Mouse (Mus musculus) lung, postnatal 0 days (tissue): ENCODE data around the gene Osbp2. TPM values are rescaled to one million over a fixed set of nuclear protein-coding genes. Genes with fewer than 3 reads are reported as not detected.

Experiments
- ATAC-seq: fragments of 200-750 bp; cut with Nextera tagmentation; 2 replicates; pipeline ENCODE4 v1.8.0; 2017; ENCODE audit warnings: moderate library complexity
- DNase-seq: peaks from one replicate; pipeline ENCODE4 v3.0.0-alpha.2; 2016; ENCODE audit warnings: low spot score
- H3K27ac ChIP-seq: fragments of 300-500 bp; sonication (generic); 2 replicates; pipeline ENCODE4 v1.5.1; 2014; ENCODE audit warnings: antibody characterized with exemption, mild to moderate bottlenecking, low read length, mixed read lengths
- H3K27me3 ChIP-seq: fragments of 300-500 bp; sonication (generic); replicated peaks from 2 replicates; pipeline ENCODE4 v1.6.1; 2014; ENCODE audit warnings: low read length, mixed read lengths; ENCODE audit not compliant: insufficient read depth
- H3K36me3 ChIP-seq: fragments of 300-500 bp; sonication (generic); 2 replicates; pipeline ENCODE4 v1.6.1; 2014; ENCODE audit warnings: low read length, mixed read lengths; ENCODE audit not compliant: insufficient read depth
- H3K4me1 ChIP-seq: fragments of 300-500 bp; sonication (generic); 2 replicates; pipeline ENCODE4 v1.6.1; 2014; ENCODE audit warnings: antibody characterized with exemption, low read depth, low read length, mixed read lengths; ENCODE audit not compliant: insufficient read depth
- H3K4me2 ChIP-seq: fragments of 300-500 bp; sonication (generic); replicated peaks from 2 replicates; pipeline ENCODE4 v1.6.1; 2014; ENCODE audit warnings: low read depth, mild to moderate bottlenecking, low read length, moderate library complexity, mixed read lengths
- H3K4me3 ChIP-seq: fragments of 300-500 bp; sonication (generic); 2 replicates; pipeline ENCODE4 v1.5.1; 2014; ENCODE audit warnings: low read depth, low read length
- H3K9ac ChIP-seq: fragments of 300-500 bp; sonication (generic); replicated peaks from 2 replicates; pipeline ENCODE4 v1.6.1; 2014; ENCODE audit warnings: low read depth, mild to moderate bottlenecking
- H3K9me3 ChIP-seq: fragments of 300-500 bp; sonication (generic); 2 replicates; pipeline ENCODE4 v1.6.1; 2016; ENCODE audit warnings: low read length, mixed read lengths
- CTCF ChIP-seq: IDR thresholded peaks from 2 replicates; pipeline ENCODE4 v1.5.1; 2016; ENCODE audit warnings: antibody characterized with exemption, mild to moderate bottlenecking
- EP300 ChIP-seq: IDR thresholded peaks from 2 replicates; pipeline ENCODE4 v1.6.1; 2016; ENCODE audit warnings: antibody characterized with exemption, mild to moderate bottlenecking, control low read depth
- WGBS: fragments of 180-500 bp; shearing (Covaris S2); extraction: QIAGEN DNeasy Blood & Tissue Kit; methylation state at CpG from one replicate; pipeline ENCODE4 v1.1.7; 2014; 5-methylcytosine and 5-hydroxymethylcytosine counted together
- polyA plus RNA-seq: library from polyadenylated mRNA; unstranded; fragments of >200 nt; fragmentation: Nextera tagmentation; extraction: Ambion mirVana; gene quantifications from 2 replicates; pipeline ENCODE4 v1.2.1, GENCODE M21; 2015

Gene Osbp2
- polyA plus RNA-seq, 1 experiment from 2014 or later = 0.17 TPM

GRCm38 (mm10) chr11:3697441-3697840 is 166.3 kb downstream of the Osbp2 start:
- H3K9me3 ChIP-seq = no peaks in the 10 kb centered on the region
- peak; percentile 16 for DNase-seq
- no peak overlapping the region for H3K9ac ChIP-seq
- no peak overlapping the region for H3K27ac ChIP-seq
- H3K4me1 ChIP-seq = no peaks in the 10 kb centered on the region
- H3K36me3 ChIP-seq = no peaks in the 10 kb centered on the region
- H3K4me2 ChIP-seq = no peak overlapping the region
- no peak for ATAC-seq
- H3K27me3 ChIP-seq = no peaks in the 10 kb centered on the region
- WGBS = 84% methylated on average over 3 of the region's 3 CpGs
- TF ChIP-seq CTCF (peak; percentile 41), EP300 (no peak)
- H3K4me3 ChIP-seq = no peak overlapping the region

- Histone ChIP-seq H3K27me3 (no peaks in the 10 kb centered on the region), H3K36me3 (no peaks in the 10 kb centered on the region; the same call in 1 of the 2 replicates), H3K27ac (no peak overlapping the region), H3K9ac (no peak overlapping the region), H3K4me3 (no peak overlapping the region), H3K4me2 (no peak overlapping the region), H3K9me3 (no peaks in the 10 kb centered on the region), H3K4me1 (no peaks in the 10 kb centered on the region)
- 65% methylated on average over 5 of the region's 5 CpGs for WGBS
- TF ChIP-seq EP300 = no peak
- no peak for TF ChIP-seq CTCF
- DNase-seq (no peak), ATAC-seq (no peak)
Observed at GRCm38 (mm10) chr11:3696086-3696616, 167.6 kb downstream of the Osbp2 start.

- H3K4me1 ChIP-seq = no peaks in the 10 kb centered on the region
- no peaks in the 10 kb centered on the region for H3K27me3 ChIP-seq
- H3K4me2 ChIP-seq = no peak overlapping the region
- TF ChIP-seq CTCF (no peak), EP300 (no peak)
- H3K9ac ChIP-seq = no peak overlapping the region
- peaks cover 22% of the 10 kb centered on the region; the same call in 1 of the 2 replicates for H3K36me3 ChIP-seq
- WGBS = 81% methylated on average over 2 of the region's 2 CpGs
- no peak overlapping the region for H3K4me3 ChIP-seq
- no peak for ATAC-seq
- H3K9me3 ChIP-seq = no peaks in the 10 kb centered on the region
- H3K27ac ChIP-seq = no peak overlapping the region
- DNase-seq = no peak
Observed at GRCm38 (mm10) chr11:3691746-3692145, 172.0 kb downstream of the Osbp2 start.

DNA sequence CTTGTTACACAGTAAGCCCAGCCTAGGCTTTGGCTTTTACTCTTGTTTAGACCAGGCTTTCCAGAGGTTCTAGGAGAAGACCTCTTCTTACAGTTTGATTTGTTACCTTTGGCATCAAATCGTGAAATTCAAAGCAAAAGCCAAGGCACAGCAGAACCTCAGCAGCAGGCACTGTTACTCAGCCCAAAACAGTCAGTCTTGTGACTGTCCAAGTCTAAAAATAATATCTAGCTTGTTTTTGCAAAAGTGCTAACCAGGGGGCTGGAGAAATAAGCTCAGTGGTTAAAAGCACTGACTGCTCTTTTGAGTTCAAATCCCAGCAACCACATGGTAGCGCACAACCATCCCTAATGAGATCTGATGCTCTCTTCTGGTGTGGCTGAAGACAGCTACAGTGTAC is 176.8 kb downstream of the Osbp2 start:
- H3K4me3 ChIP-seq = no peak overlapping the region
- DNase-seq (peak; percentile 28), ATAC-seq (peak; percentile 25; the same call in 1 of the 2 replicates)
- TF ChIP-seq CTCF (no peak), EP300 (no peak)
- H3K36me3 ChIP-seq = peaks cover 35% of the 10 kb centered on the region; the same call in 1 of the 2 replicates
- 74% methylated on average over 2 of the region's 2 CpGs for WGBS
- H3K27me3 ChIP-seq = no peaks in the 10 kb centered on the region
- no peak overlapping the region for H3K27ac ChIP-seq
- H3K4me2 ChIP-seq = no peak overlapping the region
- no peaks in the 10 kb centered on the region for H3K9me3 ChIP-seq
- no peaks in the 10 kb centered on the region; the same call in 1 of the 2 replicates for H3K4me1 ChIP-seq
- H3K9ac ChIP-seq = no peak overlapping the region

DNA sequence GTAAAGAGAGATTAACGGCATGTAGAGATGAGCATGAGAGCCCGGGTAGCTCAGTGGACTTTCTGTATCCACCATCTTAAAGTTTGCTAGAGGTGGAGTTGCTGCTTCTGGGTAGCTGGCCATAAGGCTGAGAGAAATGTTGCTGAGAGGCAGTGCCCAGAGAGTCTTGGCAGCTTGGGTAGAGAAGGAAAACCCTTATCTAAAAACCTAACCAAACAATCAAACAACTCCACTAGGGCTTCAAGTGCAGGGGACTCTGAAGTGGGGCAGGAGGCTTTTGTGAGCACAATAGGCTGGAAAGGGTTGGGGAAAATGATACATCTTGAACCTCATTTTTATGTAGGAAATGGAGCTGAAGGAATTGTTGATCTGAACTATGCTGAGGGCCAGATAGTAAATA is 177.4 kb downstream of the Osbp2 start:
- WGBS = 52% methylated on average over 2 of the region's 2 CpGs
- no peak overlapping the region for H3K9ac ChIP-seq
- peaks cover 35% of the 10 kb centered on the region; the same call in 1 of the 2 replicates for H3K36me3 ChIP-seq
- H3K4me1 ChIP-seq = no peaks in the 10 kb centered on the region; the same call in 1 of the 2 replicates
- no peak overlapping the region for H3K27ac ChIP-seq
- TF ChIP-seq EP300 = peak; percentile 27; the same call in 1 of the 2 replicates
- no peak for TF ChIP-seq CTCF
- no peak overlapping the region for H3K4me3 ChIP-seq
- ATAC-seq (peak; percentile 87), DNase-seq (peak; percentile 84)
- H3K4me2 ChIP-seq = no peak overlapping the region
- H3K9me3 ChIP-seq = no peaks in the 10 kb centered on the region
- no peaks in the 10 kb centered on the region for H3K27me3 ChIP-seq

DNA sequence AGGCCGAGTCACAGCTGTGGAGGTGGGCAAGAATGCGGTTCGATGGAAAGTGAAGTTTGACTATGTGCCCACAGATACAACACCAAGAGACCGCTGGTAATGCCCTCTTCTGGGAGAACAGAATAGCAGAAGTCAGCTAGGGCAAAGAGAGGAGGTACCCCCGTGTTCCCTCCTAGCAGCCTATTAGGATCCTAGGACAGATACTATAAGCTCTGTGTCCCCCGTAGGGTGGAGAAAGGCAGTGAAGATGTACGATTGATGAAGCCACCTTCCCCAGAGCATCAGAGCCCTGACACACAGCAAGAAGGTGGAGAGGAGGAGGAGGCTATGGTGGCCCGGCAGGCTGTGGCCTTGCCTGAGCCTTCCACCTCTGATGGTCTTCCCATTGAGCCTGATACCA is 178.3 kb downstream of the Osbp2 start:
- Histone ChIP-seq H3K9me3 (no peaks in the 10 kb centered on the region), H3K4me2 (no peak overlapping the region), H3K4me1 (no peaks in the 10 kb centered on the region; the same call in 1 of the 2 replicates), H3K36me3 (peaks cover 40% of the 10 kb centered on the region), H3K4me3 (no peak overlapping the region), H3K27me3 (no peaks in the 10 kb centered on the region), H3K9ac (no peak overlapping the region), H3K27ac (no peak overlapping the region)
- DNase-seq (no peak), ATAC-seq (no peak)
- WGBS = 94% methylated on average over 8 of the region's 8 CpGs
- TF ChIP-seq EP300 (no peak), CTCF (no peak)
